Comparison of ENCODE assay signal across 10 mouse cellular contexts in the genomic region with DNA sequence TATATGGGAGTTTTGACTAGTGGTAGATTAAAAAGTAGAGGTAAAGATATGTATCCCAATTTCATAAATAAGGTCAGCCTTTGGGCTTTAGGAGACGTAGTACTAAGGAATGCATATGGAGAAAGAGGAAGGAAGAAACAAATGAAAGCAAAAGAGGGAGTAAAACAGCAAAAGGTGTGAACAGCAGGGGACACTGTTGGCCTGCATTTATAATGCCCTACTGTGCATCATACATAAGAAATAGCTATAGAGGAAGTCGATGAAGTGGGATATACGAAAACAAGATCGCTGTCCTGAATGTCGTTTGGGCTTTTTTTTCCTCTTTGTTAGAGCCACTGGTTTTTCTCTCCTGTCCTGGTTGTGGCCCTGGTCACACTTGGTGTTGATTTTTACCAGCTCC.
A peak's percentile ranks its signal among the peaks of the same experiment; 100 is the strongest.
DNase-seq lines count a peak whose midpoint lies in the region; ATAC-seq lines count a peak whose summit lies in the region.
"Had no signal": no experiment of that assay in that cellular context is flagged by ENCODE, and none has a peak within 500 bp of the region (broad histone marks: within the 10 kb centered on the region; RNA-seq: fewer than 3 reads in every experiment).

No protein-coding gene starts in this region.

- no peaks in the 10 kb centered on the region for H3K27me3 ChIP-seq in heart, embryonic 16.5 days (ENCODE audit: control insufficient read depth, insufficient read depth, low read length)
- H3K27me3 ChIP-seq: embryonic facial prominence, embryonic 15.5 days had no signal

- H3K4me2 ChIP-seq in heart, embryonic 16.5 days (ENCODE audit: low read depth, low read length) = peak overlapping the region; percentile 46
- H3K4me2 ChIP-seq: embryonic facial prominence, embryonic 15.5 days had no signal

- no peaks in the 10 kb centered on the region for H3K9me3 ChIP-seq in heart, embryonic 16.5 days (replicated peaks; ENCODE audit: control insufficient read depth, low read length)
- H3K9me3 ChIP-seq: embryonic facial prominence, embryonic 15.5 days had no signal

- 29% methylated on average over 5 of the region's 5 CpGs for WGBS in heart, embryonic 16.5 days

- H3K9ac ChIP-seq in heart, embryonic 16.5 days (ENCODE audit: low read length) = no peak overlapping the region
- H3K9ac ChIP-seq: embryonic facial prominence, embryonic 15.5 days had no signal

- no peak for ATAC-seq in heart, embryonic 16.5 days (replicated peaks; ENCODE audit: extremely low read depth, insufficient read depth, low FRiP score)

- H3K4me3 ChIP-seq in heart, embryonic 16.5 days (ENCODE audit: low read length) = no peak overlapping the region
- H3K4me3 ChIP-seq: embryonic facial prominence, embryonic 15.5 days had no signal

- no peaks in the 10 kb centered on the region for H3K36me3 ChIP-seq in heart, embryonic 16.5 days (ENCODE audit: control insufficient read depth, insufficient read depth)
- H3K36me3 ChIP-seq: embryonic facial prominence, embryonic 15.5 days had no signal

- 0 out of 2 replicates have a peak, but pooled peaks cover 3% of the 10 kb centered on the region for H3K4me1 ChIP-seq in heart, embryonic 16.5 days (ENCODE audit: control insufficient read depth, insufficient read depth, low read length)
- H3K4me1 ChIP-seq: embryonic facial prominence, embryonic 15.5 days had no signal

- no peak overlapping the region for H3K27ac ChIP-seq in heart, embryonic 16.5 days (ENCODE audit: low read length)
- H3K27ac ChIP-seq: embryonic facial prominence, embryonic 15.5 days; macrophage had no signal

- DNase-seq in heart, adult 18-20 months = peak; percentile 2 to 23
- no peak for DNase-seq in heart, adult 11 months
- DNase-seq in spleen, adult 18-20 months = peak; percentile 6 to 17
- no peak for DNase-seq in spleen, adult 12 weeks (ENCODE audit: low spot score)
- DNase-seq in thymus, postnatal 14 days = peak; percentile 19
- DNase-seq in layer of hippocampus, postnatal 14 days (ENCODE audit: low spot score in 2 of 2) = no peak
- no peak for DNase-seq in layer of hippocampus, adult 9-11 months

Comparison
In these comparisons a context has a peak if more than half of its experiments do, and no peak if none do; other contexts are left out.
1. DNase-seq: peak in heart, adult 18-20 months (2 of 2), spleen, adult 18-20 months (2 of 2) and thymus, postnatal 14 days (single experiment); none in heart, adult 11 months (single experiment), spleen, adult 12 weeks (single experiment), layer of hippocampus, postnatal 14 days (0 of 2) and layer of hippocampus, adult 9-11 months (single experiment).